Mouse (Mus musculus): ENCODE data around the gene Nudt22. TPM values are rescaled to one million over a fixed set of nuclear protein-coding genes. Genes with fewer than 3 reads are reported as not detected.

The Nudt22 gene
- polyA plus RNA-seq, 1 experiment from 2014 or later, result 21.1 TPM

DNA sequence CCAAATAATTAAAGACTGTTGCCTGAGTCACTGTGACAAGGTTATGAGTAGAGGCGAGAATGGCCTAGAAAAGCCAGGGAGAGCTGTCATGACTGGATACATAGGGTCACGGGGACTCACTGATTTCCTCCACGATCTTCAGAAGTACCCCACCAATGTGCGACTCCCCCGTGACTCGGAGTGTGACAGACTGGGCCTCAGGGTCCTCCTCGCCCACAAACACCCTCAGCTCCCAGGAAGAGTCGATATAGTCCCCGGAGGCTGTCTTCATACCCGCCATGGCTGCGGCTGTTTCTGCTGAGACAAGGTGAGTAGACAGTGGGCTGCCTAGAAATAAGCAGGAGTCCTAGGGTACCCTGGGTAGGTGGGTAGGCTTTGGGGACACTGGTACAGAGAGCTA, 22.6 kb upstream of the Nudt22 start:
- Histone ChIP-seq H3K9me3 (no peaks in the 10 kb centered on the region), H3K36me3 (peaks cover 34% of the 10 kb centered on the region), H3K4me1 (no peaks in the 10 kb centered on the region), H3K4me3 (replicated peaks) (peak overlapping the region; percentile 16), H3K27ac (peak overlapping the region; percentile 9), H3K9ac (no peak overlapping the region), H3K4me2 (no peak overlapping the region), H3K27me3 (replicated peaks) (no peaks in the 10 kb centered on the region)
- 78% methylated on average over 11 of the region's 11 CpGs for WGBS
- no peak; the same call in 1 of the 2 replicates for ATAC-seq (ENCODE audit: insufficient read depth, low FRiP score, low read depth)

DNA sequence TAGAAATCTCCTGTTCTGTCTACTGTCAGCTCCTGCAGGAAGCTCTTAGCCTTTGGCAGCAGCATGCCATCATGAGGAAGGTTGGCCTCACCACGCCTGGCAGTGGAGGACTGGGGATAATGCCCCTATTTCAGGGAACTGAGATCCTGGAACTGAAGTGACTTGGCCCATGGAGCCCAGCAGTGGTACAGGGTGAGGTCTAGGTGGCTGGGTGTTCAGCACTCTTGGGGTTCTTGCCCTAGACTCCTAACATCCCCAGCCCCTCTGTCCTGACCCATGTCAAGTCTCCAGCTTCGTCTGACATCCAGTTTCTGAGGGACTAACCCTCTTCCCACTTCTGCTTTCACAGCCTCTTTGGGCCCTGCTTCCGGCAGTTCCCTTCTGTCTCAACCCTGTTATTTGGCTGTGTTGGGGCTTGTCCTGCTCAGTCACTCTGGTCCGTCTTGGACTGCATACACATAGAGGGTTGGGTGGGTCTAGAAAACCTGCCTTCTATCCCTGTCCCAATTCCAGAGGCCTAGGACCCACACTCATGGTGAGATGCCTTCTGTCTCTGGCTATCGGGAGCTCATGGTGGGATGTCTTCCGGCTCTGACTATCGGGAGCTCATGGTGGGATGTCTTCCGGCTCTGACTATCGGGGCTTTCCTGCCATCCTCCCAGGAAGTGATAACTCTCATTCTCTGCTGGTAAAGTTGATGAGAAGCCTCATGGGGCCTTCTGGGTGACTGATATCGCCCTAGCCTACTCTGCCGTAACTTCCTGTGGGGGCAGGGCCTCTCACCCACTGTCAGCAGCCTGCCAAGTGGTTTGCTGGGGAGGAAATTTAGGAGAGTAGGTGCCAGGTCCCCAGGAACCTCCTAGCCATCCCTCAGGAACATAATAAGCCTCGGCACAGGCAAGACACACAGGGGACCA, 21.9 kb upstream of the Nudt22 start:
- Histone ChIP-seq H3K4me2 (no peak overlapping the region), H3K4me3 (replicated peaks) (peak overlapping the region; percentile 16; the same call in 1 of the 2 replicates), H3K4me1 (no peaks in the 10 kb centered on the region), H3K36me3 (peaks cover 29% of the 10 kb centered on the region), H3K27me3 (replicated peaks) (no peaks in the 10 kb centered on the region), H3K9ac (no peak overlapping the region), H3K9me3 (no peaks in the 10 kb centered on the region), H3K27ac (peak overlapping the region; percentile 44)
- ATAC-seq (ENCODE audit: insufficient read depth, low FRiP score, low read depth), result peak; percentile 61; the same call in 1 of the 2 replicates
- 73% methylated on average over 12 of the region's 12 CpGs for WGBS

DNA sequence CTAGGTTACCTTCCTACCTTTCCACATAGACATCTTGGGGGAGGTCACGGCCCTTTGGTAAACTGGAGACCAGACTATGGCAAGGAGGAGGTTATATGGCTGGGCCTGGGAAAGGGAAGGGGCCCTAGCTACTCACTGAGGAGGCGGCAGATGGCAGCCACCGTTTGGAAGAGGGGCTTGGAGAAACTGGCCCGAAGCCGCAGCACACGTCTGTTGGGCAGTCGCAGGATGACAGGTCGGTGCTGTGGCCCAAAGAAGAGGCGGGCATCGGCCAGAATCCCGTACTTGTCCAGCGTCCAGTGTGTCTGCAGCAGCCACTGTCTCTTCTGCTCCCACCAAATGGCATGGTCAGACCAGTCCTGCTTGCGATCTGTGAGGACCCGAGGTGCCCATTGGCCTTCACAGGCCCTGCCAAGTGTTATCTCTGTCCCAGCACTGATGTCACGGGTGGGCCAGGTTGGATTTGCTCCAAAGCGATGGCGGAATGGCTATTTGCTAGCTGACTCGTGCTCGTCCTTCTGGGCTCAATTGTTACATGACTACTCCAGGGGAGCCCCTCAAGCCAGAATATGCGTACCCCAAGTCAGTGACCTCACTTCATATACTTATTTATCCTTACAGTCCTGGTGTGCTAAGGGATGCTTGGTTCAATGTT, 18.7 kb upstream of the Nudt22 start:
- no peak overlapping the region for H3K4me2 ChIP-seq
- ATAC-seq (ENCODE audit: insufficient read depth, low FRiP score, low read depth), result no peak
- no peaks in the 10 kb centered on the region for H3K27me3 ChIP-seq (replicated peaks)
- no peaks in the 10 kb centered on the region for H3K9me3 ChIP-seq
- no peak overlapping the region for H3K4me3 ChIP-seq (replicated peaks)
- no peaks in the 10 kb centered on the region for H3K36me3 ChIP-seq
- WGBS, result 90% methylated on average over 20 of the region's 20 CpGs
- no peak overlapping the region for H3K9ac ChIP-seq
- H3K27ac ChIP-seq, result no peak overlapping the region
- H3K4me1 ChIP-seq, result no peaks in the 10 kb centered on the region

DNA sequence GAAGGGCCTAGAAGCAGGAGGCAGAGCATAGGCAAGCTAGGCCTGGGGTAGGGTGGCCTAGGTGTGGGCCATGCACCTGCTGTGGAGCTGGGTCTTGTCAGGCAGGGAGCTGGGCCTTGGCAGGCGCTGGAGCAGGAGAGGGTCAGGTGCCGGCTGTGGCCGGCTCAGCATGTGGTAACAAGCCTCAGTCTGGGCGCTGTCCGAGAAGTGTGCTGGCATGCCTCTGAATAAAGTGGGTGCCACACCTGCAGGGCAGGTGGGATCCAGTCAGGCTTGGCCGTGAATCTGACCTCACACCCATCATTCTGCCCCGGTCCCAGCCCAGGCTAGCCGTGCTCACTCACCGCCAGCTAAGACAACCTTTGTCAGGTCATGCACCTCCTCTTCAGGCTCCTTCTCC, 18.1 kb upstream of the Nudt22 start:
- Histone ChIP-seq H3K4me1 (no peaks in the 10 kb centered on the region), H3K36me3 (no peaks in the 10 kb centered on the region), H3K27me3 (replicated peaks) (no peaks in the 10 kb centered on the region), H3K4me3 (replicated peaks) (no peak overlapping the region), H3K9ac (no peak overlapping the region), H3K9me3 (no peaks in the 10 kb centered on the region), H3K27ac (no peak overlapping the region), H3K4me2 (no peak overlapping the region)
- WGBS, result 87% methylated on average over 9 of the region's 9 CpGs
- no peak for ATAC-seq (ENCODE audit: insufficient read depth, low FRiP score, low read depth)

DNA sequence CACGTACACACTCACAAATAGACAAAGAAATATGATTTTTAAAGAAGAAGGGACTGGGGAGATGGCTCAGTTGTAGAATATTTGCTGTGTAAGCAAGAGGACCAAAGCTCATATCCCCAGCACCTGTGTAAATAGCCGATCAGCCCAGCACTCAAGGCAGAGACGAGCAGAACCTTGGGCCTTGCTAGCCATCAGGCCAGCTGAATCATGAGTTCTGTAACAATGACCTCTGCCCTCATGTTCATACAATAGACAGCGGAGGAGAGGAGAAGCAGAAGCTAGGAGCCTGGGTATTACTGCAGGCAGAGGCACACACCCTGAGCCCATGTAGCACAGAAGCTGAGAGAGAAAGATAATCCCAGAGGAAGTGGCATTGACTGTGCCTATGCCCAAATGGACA, 16.5 kb upstream of the Nudt22 start:
- no peaks in the 10 kb centered on the region for H3K4me1 ChIP-seq
- H3K36me3 ChIP-seq, result no peaks in the 10 kb centered on the region
- no peak overlapping the region for H3K9ac ChIP-seq
- H3K27ac ChIP-seq, result no peak overlapping the region
- H3K9me3 ChIP-seq, result no peaks in the 10 kb centered on the region
- no peak overlapping the region for H3K4me2 ChIP-seq
- no peaks in the 10 kb centered on the region for H3K27me3 ChIP-seq (replicated peaks)
- no peak for ATAC-seq (ENCODE audit: insufficient read depth, low FRiP score, low read depth)
- no peak overlapping the region for H3K4me3 ChIP-seq (replicated peaks)
- 60% methylated on average over 4 of the region's 4 CpGs for WGBS

DNA sequence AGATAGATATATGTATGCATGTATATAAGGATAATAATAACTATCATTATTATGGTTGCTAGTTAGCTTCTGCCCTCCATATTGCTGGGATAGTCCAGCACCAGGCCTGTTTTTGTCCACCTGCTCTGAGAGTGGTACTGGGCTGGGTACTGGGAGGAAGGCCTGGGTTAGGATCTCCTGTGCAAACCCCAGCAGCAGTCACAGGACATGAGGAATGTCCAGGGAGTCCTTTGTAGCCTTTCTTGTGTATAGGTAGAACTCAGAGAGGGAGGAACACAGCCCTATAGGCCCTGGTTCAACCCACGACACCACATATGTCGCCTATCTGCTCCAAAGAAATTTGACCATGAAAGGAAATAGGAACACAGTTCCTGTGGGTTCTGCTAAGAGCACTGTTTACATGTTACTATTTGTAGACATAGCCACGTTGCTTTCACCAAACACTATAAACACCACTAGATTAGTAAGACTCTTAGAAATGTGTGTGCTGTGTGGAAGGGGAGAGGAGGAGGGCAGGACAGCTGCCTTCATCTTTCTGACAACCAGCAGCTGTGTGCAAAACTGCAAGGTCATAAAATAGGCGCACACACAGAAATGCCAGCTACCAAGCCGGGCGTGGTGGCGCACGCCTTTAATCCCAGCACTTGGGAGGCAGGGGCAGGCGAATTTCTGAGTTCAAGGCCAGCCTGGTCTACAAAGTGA, 11.1 kb upstream of the Nudt22 start:
- 66% methylated on average over 9 of the region's 9 CpGs for WGBS
- Histone ChIP-seq H3K36me3 (no peaks in the 10 kb centered on the region), H3K4me2 (no peak overlapping the region), H3K27ac (peak overlapping the region; percentile 82), H3K4me3 (replicated peaks) (no peak overlapping the region), H3K9ac (no peak overlapping the region), H3K27me3 (replicated peaks) (no peaks in the 10 kb centered on the region), H3K9me3 (no peaks in the 10 kb centered on the region), H3K4me1 (no peaks in the 10 kb centered on the region)
- peak; percentile 23; the same call in 1 of the 2 replicates for ATAC-seq (ENCODE audit: insufficient read depth, low FRiP score, low read depth)

DNA sequence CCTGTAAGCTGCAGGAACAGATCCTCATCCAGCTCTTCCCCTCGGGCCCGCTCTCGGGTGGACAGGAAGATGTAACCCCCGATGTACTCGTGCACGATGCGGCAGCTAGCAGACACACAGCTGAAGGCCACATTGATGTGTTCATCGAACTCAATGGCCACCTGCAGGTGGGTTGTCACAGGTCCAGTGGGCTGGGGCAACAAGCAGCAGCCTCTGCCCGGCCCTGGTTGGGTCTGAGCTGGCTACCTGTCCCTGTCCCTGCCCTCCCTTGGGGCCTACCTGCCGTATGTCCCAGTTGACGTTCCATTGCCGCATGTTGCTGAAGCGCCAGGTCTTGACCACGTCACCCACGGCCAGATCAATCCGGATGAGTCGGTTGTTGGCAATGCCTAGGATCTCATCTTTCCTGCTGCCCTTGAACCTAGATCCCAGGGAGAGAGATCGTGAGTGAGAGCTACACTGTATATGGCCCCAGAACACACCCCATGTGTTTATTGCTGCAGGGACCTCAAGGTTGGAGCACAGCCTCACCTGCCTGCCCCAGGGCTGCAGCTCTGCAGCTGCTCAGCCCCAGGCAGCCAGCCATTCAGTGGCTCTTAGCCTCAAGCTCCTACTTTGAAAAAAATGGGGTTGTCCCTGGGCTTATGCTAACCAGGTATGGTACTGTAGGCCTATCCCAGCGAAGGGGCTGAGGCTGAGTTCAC, 3.6 kb upstream of the Nudt22 start:
- H3K4me3 ChIP-seq (replicated peaks), result no peak overlapping the region
- no peak for ATAC-seq (ENCODE audit: insufficient read depth, low FRiP score, low read depth)
- WGBS, result 93% methylated on average over 19 of the region's 19 CpGs
- no peak overlapping the region for H3K9ac ChIP-seq
- no peak overlapping the region for H3K4me2 ChIP-seq
- no peaks in the 10 kb centered on the region for H3K27me3 ChIP-seq (replicated peaks)
- H3K36me3 ChIP-seq, result peaks cover 12% of the 10 kb centered on the region; the same call in 1 of the 2 replicates
- peaks cover 17% of the 10 kb centered on the region for H3K4me1 ChIP-seq
- no peaks in the 10 kb centered on the region for H3K9me3 ChIP-seq
- H3K27ac ChIP-seq, result no peak overlapping the region

DNA sequence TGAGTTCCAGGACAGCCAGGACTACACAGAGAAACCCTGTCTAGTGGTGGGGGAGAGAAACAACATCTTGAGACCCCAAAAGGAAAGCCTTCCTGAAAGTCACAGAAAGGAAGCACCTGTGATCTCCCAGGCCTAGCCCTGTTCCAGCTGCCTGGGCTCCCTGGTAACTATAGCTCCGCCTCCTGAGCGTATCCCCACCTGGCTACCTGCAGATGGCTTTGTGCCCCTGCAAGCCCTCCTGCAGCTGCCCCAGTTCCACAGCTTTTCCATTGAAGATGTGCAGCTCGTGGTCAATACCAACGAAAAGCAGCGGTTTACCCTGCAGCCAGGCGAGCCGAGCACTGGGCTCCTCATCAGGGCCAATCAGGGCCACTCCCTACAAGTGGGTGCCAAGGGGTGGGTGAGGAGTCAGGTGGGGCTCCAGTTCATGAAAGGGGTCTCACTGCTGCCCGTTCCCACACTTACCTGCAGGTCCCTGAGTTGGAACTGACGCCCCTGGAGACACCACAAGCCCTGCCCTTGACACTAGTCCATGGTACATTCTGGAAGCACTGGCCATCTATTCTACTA, 1.9 kb upstream of the Nudt22 start:
- no peak overlapping the region for H3K4me3 ChIP-seq (replicated peaks)
- peaks cover 12% of the 10 kb centered on the region; the same call in 1 of the 2 replicates for H3K36me3 ChIP-seq
- no peak for ATAC-seq (ENCODE audit: insufficient read depth, low FRiP score, low read depth)
- WGBS, result 84% methylated on average over 9 of the region's 9 CpGs
- H3K4me2 ChIP-seq, result no peak overlapping the region
- H3K27ac ChIP-seq, result no peak overlapping the region
- H3K9me3 ChIP-seq, result no peaks in the 10 kb centered on the region
- H3K9ac ChIP-seq, result no peak overlapping the region
- H3K27me3 ChIP-seq (replicated peaks), result no peaks in the 10 kb centered on the region
- peaks cover 23% of the 10 kb centered on the region for H3K4me1 ChIP-seq

DNA sequence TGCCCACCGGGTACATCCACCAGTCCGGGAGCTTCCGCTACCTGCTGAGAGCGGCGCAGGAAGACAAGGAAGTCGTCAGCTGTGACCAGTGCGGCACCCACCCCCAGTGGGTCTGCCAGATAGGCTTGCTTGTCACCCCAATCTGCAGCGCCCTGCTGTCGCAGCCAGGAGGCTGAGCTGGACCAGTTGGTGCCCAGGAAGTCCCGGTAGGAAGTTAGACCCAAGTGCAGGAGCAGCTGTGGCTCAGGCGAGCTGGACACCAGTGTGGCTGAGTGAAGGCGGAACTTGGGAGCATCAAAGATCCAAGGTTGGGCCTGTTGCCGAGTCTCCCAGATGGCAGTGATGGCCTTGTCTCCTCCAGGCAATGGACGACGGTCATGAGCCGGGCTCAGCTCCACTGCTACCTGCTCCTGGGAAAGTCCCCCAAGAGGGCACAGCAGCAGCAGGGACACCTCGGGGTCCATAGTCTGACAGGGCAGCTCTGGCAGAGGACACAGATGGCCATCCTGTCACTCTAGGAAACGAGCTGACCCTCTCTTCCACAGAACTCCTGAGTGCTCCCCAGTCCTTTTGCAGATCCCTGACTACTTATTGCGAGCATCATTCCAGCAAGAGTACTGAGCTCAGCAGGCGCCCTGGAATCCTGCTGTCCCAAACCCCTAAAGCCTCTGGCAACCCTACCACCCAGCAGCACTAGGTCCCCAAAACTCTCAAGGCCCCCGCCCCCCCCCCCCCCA, 494 bp downstream of the Nudt22 start:
- Histone ChIP-seq H3K4me2 (peak overlapping the region; percentile 82), H3K36me3 (peaks cover 12% of the 10 kb centered on the region; the same call in 1 of the 2 replicates), H3K4me3 (replicated peaks) (peak overlapping the region; percentile 63), H3K27ac (0 out of 2 replicates have a peak overlapping the region, but pooled peaks have one; percentile 21), H3K9ac (peak overlapping the region; percentile 81; the same call in 1 of the 2 replicates), H3K27me3 (replicated peaks) (no peaks in the 10 kb centered on the region), H3K4me1 (peaks cover 32% of the 10 kb centered on the region), H3K9me3 (no peaks in the 10 kb centered on the region)
- no peak for ATAC-seq (ENCODE audit: insufficient read depth, low FRiP score, low read depth)
- 45% methylated on average over 21 of the region's 21 CpGs for WGBS

DNA sequence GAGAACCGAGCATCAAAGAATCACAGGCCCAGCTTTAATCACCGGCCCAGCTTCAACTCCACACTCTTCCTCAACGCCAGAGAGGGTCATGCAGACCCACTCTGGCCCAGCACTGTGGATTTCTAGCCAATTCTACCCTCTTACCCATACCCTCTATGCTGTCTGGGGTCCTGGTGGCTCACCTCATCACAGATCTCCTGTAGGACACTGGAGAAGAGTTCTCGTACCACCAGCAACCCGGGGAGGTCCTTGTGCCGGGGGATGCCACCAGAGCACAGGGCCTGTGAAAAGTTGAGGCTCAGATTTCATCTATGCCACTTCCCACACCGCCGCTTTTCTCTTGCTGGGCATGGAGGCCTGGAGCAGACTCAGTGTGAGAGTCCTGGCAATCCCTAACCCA, 1.4 kb downstream of the Nudt22 start:
- no peak for ATAC-seq (ENCODE audit: insufficient read depth, low FRiP score, low read depth)
- no peaks in the 10 kb centered on the region for H3K9me3 ChIP-seq
- peak overlapping the region; percentile 82; the same call in 1 of the 2 replicates for H3K4me2 ChIP-seq
- peaks cover 6% of the 10 kb centered on the region; the same call in 1 of the 2 replicates for H3K36me3 ChIP-seq
- no peak overlapping the region for H3K4me3 ChIP-seq (replicated peaks)
- H3K4me1 ChIP-seq, result peaks cover 32% of the 10 kb centered on the region
- no peak overlapping the region for H3K27ac ChIP-seq
- no peaks in the 10 kb centered on the region for H3K27me3 ChIP-seq (replicated peaks)
- H3K9ac ChIP-seq, result no peak overlapping the region
- 83% methylated on average over 8 of the region's 8 CpGs for whole genome bisulfite sequencing
